Mouse (Mus musculus) granulocyte monocyte progenitor cell, adult 5-6 weeks (primary cell): Measurements from ENCODE around the gene Zgrf1. TPM values are rescaled to one million over a fixed set of nuclear protein-coding genes. Genes with fewer than 3 reads are reported as not detected.
A peak's percentile ranks its signal among the peaks of the same experiment; 100 is the strongest.

Experiments used
- ATAC-seq: replicated peaks from 2 replicates; pipeline ENCODE4 v1.8.0; 2016; ENCODE audit warnings: mild to moderate bottlenecking, moderate TSS enrichment, inconsistent platforms; ENCODE audit not compliant: poor library complexity, severe bottlenecking
- total RNA-seq, 2 experiments: library from RNA; stranded (forward) in 1 of 2; stranded (reverse) in 1 of 2; fragments of 200-712, 200-1000 nt in 1 of 2; fragments of >200 nt in 1 of 2; fragmentation: Nextera tagmentation in 1 of 2; gene quantifications; 2 replicates each; pipeline ENCODE4 v1.2.3; 2014 to 2017

Gene Zgrf1
- total RNA-seq (2014; fragmentation: Nextera tagmentation), result 26.1 and 30.8 TPM in 2 replicates
- total RNA-seq (2017), result 23.1 and 30.6 TPM in 2 replicates

- peak; percentile 91 for ATAC-seq
Measured at GRCm38 (mm10) chr3:127552973-127553719, at the start of gene Zgrf1, which contains the start of gene Larp7. Gene Zgrf1 (plus strand): TSS chr3:127553489. Gene Larp7 (minus strand): TSS chr3:127553349.

- no peak for ATAC-seq
Measured at GRCm38 (mm10) chr3:127507878-127508783, 45.2 kb upstream of the Zgrf1 start.

GRCm38 (mm10) chr3:127511786-127512746 lies 41.2 kb upstream of the Zgrf1 start:
- ATAC-seq, result no peak

- ATAC-seq, result no peak
Measured at GRCm38 (mm10) chr3:127512794-127513335, 40.4 kb upstream of the Zgrf1 start.

- ATAC-seq, result no peak
Measured at GRCm38 (mm10) chr3:127513699-127514098, 39.6 kb upstream of the Zgrf1 start.

DNA sequence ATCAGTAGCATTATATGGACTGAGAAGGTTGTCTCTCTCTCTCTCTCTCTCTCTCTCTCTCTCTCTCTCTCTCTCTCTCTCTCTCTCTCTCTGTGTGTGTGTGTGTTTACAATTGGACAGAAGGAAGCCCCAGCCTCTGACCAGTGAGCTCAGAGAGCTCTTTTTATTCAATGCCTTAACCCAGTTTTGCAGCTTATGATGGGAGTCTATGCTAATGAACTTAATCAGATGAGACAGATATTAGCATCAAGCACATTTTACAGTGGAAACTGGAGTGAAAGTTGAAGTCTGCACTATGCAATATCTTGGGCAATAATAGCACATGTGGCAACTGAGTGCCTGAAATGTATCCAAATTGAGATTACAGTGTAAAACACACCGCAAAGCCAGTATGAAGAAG lies 38.0 kb upstream of the Zgrf1 start:
- no peak for ATAC-seq

DNA sequence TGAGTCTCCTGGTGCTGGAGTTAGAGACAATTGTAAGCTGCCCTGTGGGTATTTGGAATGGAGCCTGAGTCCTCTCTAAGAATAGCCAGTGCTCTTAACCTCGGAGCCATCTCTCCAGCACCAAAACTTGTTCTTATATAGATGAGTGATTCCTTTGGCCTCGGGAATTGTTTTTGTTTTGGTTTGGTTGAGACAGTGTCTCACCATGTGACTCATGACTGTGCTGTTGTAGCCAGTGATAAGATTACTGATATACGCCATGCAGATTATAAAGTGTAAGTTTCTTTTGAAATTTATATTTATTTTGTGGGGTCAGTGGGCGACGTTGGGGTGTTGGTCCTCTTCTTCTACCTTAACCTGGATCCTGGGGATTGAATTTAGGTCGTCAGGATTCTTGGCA lies 33.0 kb upstream of the Zgrf1 start:
- no peak for ATAC-seq

DNA sequence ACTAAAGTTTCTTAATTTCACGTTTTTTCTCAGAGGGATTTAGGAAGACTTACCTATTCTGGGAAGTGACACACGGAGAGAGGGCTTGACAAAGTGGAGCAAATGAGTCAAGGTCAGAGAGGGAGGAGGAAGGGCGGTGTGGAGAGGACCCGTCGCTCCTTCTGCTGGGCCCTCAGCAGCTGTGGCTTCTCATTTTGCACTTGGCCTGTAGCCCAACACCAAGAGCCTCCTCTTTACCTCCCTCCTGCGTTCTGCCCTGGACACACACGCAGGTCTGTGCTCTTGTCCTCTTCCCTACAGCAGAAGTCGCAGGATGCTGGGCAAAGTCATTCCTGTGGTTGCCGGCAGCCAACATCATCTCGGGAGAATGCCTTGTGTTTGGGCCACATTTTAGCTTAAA lies 32.1 kb upstream of the Zgrf1 start:
- no peak for ATAC-seq

GRCm38 (mm10) chr3:127525188-127525819 lies 28.0 kb upstream of the Zgrf1 start:
- ATAC-seq, result no peak

- no peak for ATAC-seq
Measured at GRCm38 (mm10) chr3:127527465-127528034, 25.7 kb upstream of the Zgrf1 start.

GRCm38 (mm10) chr3:127529210-127529609 lies 24.1 kb upstream of the Zgrf1 start:
- ATAC-seq, result no peak

- no peak for ATAC-seq
Measured at GRCm38 (mm10) chr3:127529824-127530223, 23.5 kb upstream of the Zgrf1 start.

GRCm38 (mm10) chr3:127530293-127530692 lies 23.0 kb upstream of the Zgrf1 start:
- ATAC-seq, result no peak

DNA sequence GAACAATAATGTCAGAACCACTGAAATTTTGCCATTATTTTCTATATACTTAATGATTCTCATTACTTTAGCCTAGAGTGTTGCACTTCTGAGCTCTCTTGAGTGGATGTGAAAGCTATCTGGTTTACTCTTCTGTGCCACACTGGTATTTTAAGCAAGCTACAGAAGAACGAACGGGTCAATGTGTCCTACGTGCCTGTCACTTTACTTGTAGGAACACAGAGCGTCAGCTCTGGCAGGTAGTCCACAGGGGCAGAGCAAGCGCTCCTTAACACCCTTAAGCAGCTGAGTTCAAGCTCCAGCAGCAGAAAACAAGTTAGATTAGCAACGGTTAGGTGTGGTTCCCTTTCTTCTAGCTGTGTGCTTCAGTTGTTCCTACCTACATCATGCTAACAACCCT lies 14.1 kb upstream of the Zgrf1 start:
- ATAC-seq, result no peak

DNA sequence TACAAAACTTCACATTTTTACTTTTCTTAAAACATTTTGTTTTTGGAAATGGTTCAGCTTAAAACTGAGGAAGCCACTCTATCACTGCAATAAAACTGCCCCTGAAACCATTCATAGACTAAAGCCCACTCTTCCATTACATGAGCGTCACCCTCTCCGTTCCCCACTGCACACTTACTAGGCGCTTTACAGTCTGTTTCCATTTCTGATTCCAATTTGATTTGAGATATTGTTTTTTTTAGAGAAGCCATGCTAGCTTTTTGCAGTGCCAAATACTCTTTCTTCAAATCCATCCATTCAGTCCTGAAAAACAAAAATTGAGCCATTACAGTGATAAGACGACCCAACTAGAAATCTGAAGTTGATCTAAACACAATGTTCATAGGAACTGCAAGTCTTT lies 9.3 kb upstream of the Zgrf1 start:
- ATAC-seq, result no peak

DNA sequence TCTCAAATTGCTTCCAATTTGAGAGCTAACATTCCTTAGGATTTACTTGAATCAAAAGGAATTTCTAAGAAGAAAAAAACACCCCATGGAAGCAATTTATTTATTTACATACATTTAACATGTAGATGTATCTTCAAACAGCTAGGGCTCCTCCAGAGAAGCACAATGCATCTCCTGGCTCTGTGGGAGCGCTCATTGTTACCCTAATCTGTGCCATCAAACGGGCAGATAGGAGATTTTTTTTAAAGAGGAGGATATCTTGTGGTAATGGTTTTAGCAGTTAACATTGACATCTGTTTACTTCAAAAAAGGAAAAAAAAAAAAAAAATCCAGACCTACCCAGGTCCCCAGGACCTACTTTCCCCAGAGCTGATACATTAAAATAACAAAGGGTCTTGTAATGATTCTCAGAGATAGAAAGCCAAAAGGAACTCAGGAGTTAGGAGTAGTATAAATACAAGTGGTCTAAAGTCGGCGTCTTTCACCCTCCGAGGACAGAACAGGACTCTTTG lies 8.6 kb upstream of the Zgrf1 start:
- ATAC-seq, result no peak

GRCm38 (mm10) chr3:127547882-127548281 lies 5.4 kb upstream of the Zgrf1 start:
- ATAC-seq, result 0 out of 2 replicates have a peak, but pooled peaks have one; percentile 23

- ATAC-seq, result no peak
Measured at GRCm38 (mm10) chr3:127552434-127552972, 786 bp upstream of the Zgrf1 start.

- no peak for ATAC-seq
Measured at GRCm38 (mm10) chr3:127553720-127554043, 393 bp downstream of the Zgrf1 start.
